ENCODE assay signal across 8 mouse cellular contexts in the genomic region with DNA sequence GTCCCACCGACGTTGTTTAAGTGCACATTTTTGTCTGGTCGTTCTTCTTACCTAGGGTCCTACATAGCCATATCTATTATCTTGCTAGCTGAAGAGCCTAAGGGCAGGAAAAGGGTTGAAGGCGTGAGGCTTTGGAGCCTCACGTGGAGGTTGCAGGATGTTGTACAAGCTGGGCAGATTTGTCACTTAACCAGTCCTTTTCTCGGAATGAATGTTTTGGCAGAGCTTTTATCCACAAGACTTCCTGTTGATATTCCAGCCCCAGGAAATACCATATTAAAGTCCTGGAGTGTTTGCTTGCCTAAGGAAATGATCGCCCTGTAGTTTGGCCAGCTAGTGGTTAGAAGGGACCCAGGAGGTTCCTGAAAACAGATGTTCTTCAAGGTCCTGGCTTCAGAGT. TPM values are rescaled to one million over a fixed set of nuclear protein-coding genes. Genes with fewer than 3 reads are reported as not detected.
DNase-seq lines count a peak whose midpoint lies in the region; ATAC-seq and TF ChIP-seq lines count a peak whose summit lies in the region.

No protein-coding gene starts in this region.

- no peaks in the 10 kb centered on the region for H3K27me3 ChIP-seq in MEL (ENCODE audit: control insufficient read depth in 1 of 2, insufficient read depth in 2 of 2, low read length in 2 of 2)
- no peaks in the 10 kb centered on the region for H3K27me3 ChIP-seq in limb, embryonic 15.5 days
- no peaks in the 10 kb centered on the region for H3K27me3 ChIP-seq in neural tube, embryonic 13.5 days

- peaks cover 0 to 4% of the 10 kb centered on the region in 2 experiments for H3K4me1 ChIP-seq in MEL (ENCODE audit: control insufficient read depth in 1 of 2, insufficient read depth in 2 of 2, low read length in 2 of 2)
- H3K4me1 ChIP-seq in limb, embryonic 15.5 days = peaks cover 14% of the 10 kb centered on the region
- peaks cover 24% of the 10 kb centered on the region for H3K4me1 ChIP-seq in neural tube, embryonic 13.5 days (replicated peaks)

- H3K9ac ChIP-seq in MEL (ENCODE audit: control insufficient read depth, low read depth, low read length, poor library complexity, severe bottlenecking) = peak overlapping the region; percentile 94
- peak overlapping the region; percentile 69 for H3K9ac ChIP-seq in limb, embryonic 15.5 days
- H3K9ac ChIP-seq in neural tube, embryonic 13.5 days = peak overlapping the region; percentile 91

- H3K4me3 ChIP-seq in MEL (ENCODE audit: control insufficient read depth in 1 of 2, insufficient read depth in 1 of 2, low read depth in 2 of 2, low read length in 2 of 2) = peak overlapping the region; percentile 97 to 99
- peak overlapping the region; percentile 81 for H3K4me3 ChIP-seq in limb, embryonic 15.5 days
- peak overlapping the region; percentile 91 for H3K4me3 ChIP-seq in neural tube, embryonic 13.5 days

- peak overlapping the region; percentile 74 for H3K4me2 ChIP-seq in limb, embryonic 15.5 days
- peak overlapping the region; percentile 95 for H3K4me2 ChIP-seq in neural tube, embryonic 13.5 days

- ATAC-seq in limb, embryonic 15.5 days (ENCODE audit: insufficient number of reproducible peaks, low FRiP score, low TSS enrichment, low read depth) = no peak
- ATAC-seq in neural tube, embryonic 13.5 days (ENCODE audit: low read depth) = no peak
- no peak for ATAC-seq in erythroid progenitor cell, adult 5-6 weeks (replicated peaks; ENCODE audit: low FRiP score, poor library complexity, severe bottlenecking)

- H3K9me3 ChIP-seq in MEL (replicated peaks; ENCODE audit: insufficient read depth, low read length) = no peaks in the 10 kb centered on the region
- no peaks in the 10 kb centered on the region for H3K9me3 ChIP-seq in limb, embryonic 15.5 days
- H3K9me3 ChIP-seq in neural tube, embryonic 13.5 days = no peaks in the 10 kb centered on the region

- TF ChIP-seq CTCF in MEL (IDR thresholded peaks at IDR 0.05 in 2 of 3, conservative IDR thresholded peaks at IDR 0.05 in 1 of 3; ENCODE audit: control insufficient read depth in 1 of 3, insufficient read depth in 1 of 3, low read depth in 2 of 3, low read length in 3 of 3, poor library complexity in 1 of 3, severe bottlenecking in 1 of 3) = no peak

- peaks cover 23% of the 10 kb centered on the region for H3K79me2 ChIP-seq in MEL (ENCODE audit: control insufficient read depth, insufficient read depth, low read length, poor library complexity)

- H3K36me3 ChIP-seq in MEL (ENCODE audit: control insufficient read depth in 1 of 2, insufficient read depth in 2 of 2, low read length in 2 of 2) = peaks cover 0 to 16% of the 10 kb centered on the region in 2 experiments; a peak in 1 of 4 replicates
- no peaks in the 10 kb centered on the region for H3K36me3 ChIP-seq in limb, embryonic 15.5 days
- H3K36me3 ChIP-seq in neural tube, embryonic 13.5 days = no peaks in the 10 kb centered on the region

- under 1% methylated on average over 7 of the region's 7 CpGs for WGBS in limb, embryonic 15.5 days
- 4% methylated on average over 7 of the region's 7 CpGs for WGBS in neural tube, embryonic 13.5 days

- peak overlapping the region; percentile 86 for H3K27ac ChIP-seq in MEL (ENCODE audit: control insufficient read depth, low read depth, low read length)
- H3K27ac ChIP-seq in limb, embryonic 15.5 days = peak overlapping the region; percentile 95
- peak overlapping the region; percentile 91; the same call in 1 of the 2 replicates for H3K27ac ChIP-seq in neural tube, embryonic 13.5 days (replicated peaks)

- no peak for TF ChIP-seq RAD21 in MEL (IDR thresholded peaks at IDR 0.05; ENCODE audit: low read depth, low read length)

- peak; percentile 64 for DNase-seq in MEL (ENCODE audit: low read depth, low spot score)
- DNase-seq in c-Kit-positive CD71-positive TER-119-positive erythroid progenitor cells, embryonic 14.5 days (ENCODE audit: low spot score) = peak; percentile 29
- DNase-seq in heart, postnatal 4 days = peak; percentile 17
- DNase-seq in left cerebral cortex, adult 9 months (ENCODE audit: low spot score in 2 of 2) = no peak
- DNase-seq in cerebellum, adult 9-11 months = no peak

- 0 out of 4 replicates have a peak, but pooled peaks of 1 of the 2 experiments have one; percentile 4 for TF ChIP-seq POLR2A in MEL (IDR thresholded peaks at IDR 0.05; ENCODE audit: control insufficient read depth in 1 of 2, insufficient read depth in 1 of 2, low read depth in 1 of 2, low read length in 2 of 2, poor library complexity in 1 of 2)

- no peak; a peak in 1 of 4 replicates for TF ChIP-seq EP300 in MEL (IDR thresholded peaks at IDR 0.05; ENCODE audit: low read depth in 1 of 2, low read length in 2 of 2)

TF ChIP-seq in MEL, 35 proteins besides CTCF, POLR2A, EP300 and RAD21:
- TF ChIP-seq MAX (IDR thresholded peaks at IDR 0.05; ENCODE audit: low read length) (peak; percentile 70), USF2 (IDR thresholded peaks at IDR 0.05; ENCODE audit: borderline replicate concordance in 1 of 2, insufficient read depth in 1 of 2, low read depth in 1 of 2, low read length in 2 of 2) (no peak), MYC (IDR thresholded peaks at IDR 0.05; ENCODE audit: low read depth, low read length) (peak; percentile 23; the same call in 1 of the 2 replicates), USF1 (IDR thresholded peaks at IDR 0.05; ENCODE audit: low read depth, low read length) (peak; percentile 29; the same call in 1 of the 2 replicates), GATA1 (IDR thresholded peaks at IDR 0.05; ENCODE audit: low read depth, low read length) (peak; percentile 11; the same call in 1 of the 2 replicates), MXI1 (IDR thresholded peaks at IDR 0.05; ENCODE audit: low read depth, low read length) (peak; percentile 79; the same call in 1 of the 2 replicates)

RNA-seq across cellular contexts. Expression of a gene that starts 1.1 kb away (rescaled TPM):
- 160 and 183 TPM in 2 replicates for total RNA-seq in MEL (2012; rRNA removed)
- 100 to 1,000 TPM in 1 of 2 experiments, not detected in 1; 154 TPM for polyA plus RNA-seq in MEL (2012; ENCODE audit: insufficient read depth in 1 of 2, insufficient read length in 2 of 2, low read depth in 1 of 2, low replicate concordance in 2 of 2, missing spikeins in 1 of 2)
- 10 to 100 TPM; 53.5 to 54.4 TPM for total RNA-seq in heart, postnatal 4 days (2021)
- 80.0 and 86.5 TPM in 2 replicates for polyA plus RNA-seq in limb, embryonic 15.5 days (2015; fragmentation: Nextera tagmentation; extraction: Ambion mirVana)
- polyA plus RNA-seq in neural tube, embryonic 13.5 days (2015; fragmentation: Nextera tagmentation; extraction: Ambion mirVana) = 80.2 and 85.5 TPM in 2 replicates
- 38.2 and 46.5 TPM in 2 replicates for total RNA-seq in erythroid progenitor cell, adult 5-6 weeks (2015; ENCODE audit: low replicate concordance)
- total RNA-seq in erythroid progenitor cell, adult 5-6 weeks (2017; ENCODE audit: low replicate concordance) = 22.8 and 23.5 TPM in 2 replicates

RNA-seq across cellular contexts. Expression of a gene that starts 10.2 kb away (rescaled TPM):
- total RNA-seq in MEL (2012; rRNA removed) = 2.2 and 2.3 TPM in 2 replicates
- polyA plus RNA-seq in MEL (2012; ENCODE audit: insufficient read depth in 1 of 2, insufficient read length in 2 of 2, low read depth in 1 of 2, low replicate concordance in 2 of 2, missing spikeins in 1 of 2) = 1 to 10 TPM in 1 of 2 experiments, not detected in 1; 3.5 TPM
- 10 to 100 TPM; 11.7 to 13.9 TPM for total RNA-seq in heart, postnatal 4 days (2021)
- polyA plus RNA-seq in limb, embryonic 15.5 days (2015; fragmentation: Nextera tagmentation; extraction: Ambion mirVana) = 10.9 and 11.3 TPM in 2 replicates
- 2.9 TPM in 2 replicates for polyA plus RNA-seq in neural tube, embryonic 13.5 days (2015; fragmentation: Nextera tagmentation; extraction: Ambion mirVana)
- total RNA-seq in erythroid progenitor cell, adult 5-6 weeks (2015; ENCODE audit: low replicate concordance) = 0.36 and 2.9 TPM in 2 replicates
- 0.61 and 0.90 TPM in 2 replicates for total RNA-seq in erythroid progenitor cell, adult 5-6 weeks (2017; ENCODE audit: low replicate concordance)

RNA-seq across cellular contexts. Expression of a gene that starts 12.3 kb away (rescaled TPM):
- 13.0 and 14.6 TPM in 2 replicates for total RNA-seq in MEL (2012; rRNA removed)
- 10 to 100 TPM in 1 of 2 experiments, not detected in 1; 14.7 TPM for polyA plus RNA-seq in MEL (2012; ENCODE audit: insufficient read depth in 1 of 2, insufficient read length in 2 of 2, low read depth in 1 of 2, low replicate concordance in 2 of 2, missing spikeins in 1 of 2)
- 1 to 10 TPM; 8.6 to 9.1 TPM for total RNA-seq in heart, postnatal 4 days (2021)
- 24.9 and 26.6 TPM in 2 replicates for polyA plus RNA-seq in limb, embryonic 15.5 days (2015; fragmentation: Nextera tagmentation; extraction: Ambion mirVana)
- polyA plus RNA-seq in neural tube, embryonic 13.5 days (2015; fragmentation: Nextera tagmentation; extraction: Ambion mirVana) = 28.7 and 29.0 TPM in 2 replicates
- total RNA-seq in erythroid progenitor cell, adult 5-6 weeks (2015; ENCODE audit: low replicate concordance) = 1.8 and 8.8 TPM in 2 replicates
- total RNA-seq in erythroid progenitor cell, adult 5-6 weeks (2017; ENCODE audit: low replicate concordance) = 2.8 TPM in 1 of 2 replicates, not detected in the other

RNA-seq across cellular contexts. Expression of a gene that starts 56.3 kb away (rescaled TPM):
- 10.6 and 12.0 TPM in 2 replicates for total RNA-seq in MEL (2012; rRNA removed)
- polyA plus RNA-seq in MEL (2012; ENCODE audit: insufficient read depth in 1 of 2, insufficient read length in 2 of 2, low read depth in 1 of 2, low replicate concordance in 2 of 2, missing spikeins in 1 of 2) = 10 to 100 TPM in 1 of 2 experiments, not detected in 1; 24.3 TPM
- total RNA-seq in heart, postnatal 4 days (2021) = 10 to 100 TPM; 24.5 to 25.1 TPM
- polyA plus RNA-seq in limb, embryonic 15.5 days (2015; fragmentation: Nextera tagmentation; extraction: Ambion mirVana) = 18.1 and 22.9 TPM in 2 replicates
- polyA plus RNA-seq in neural tube, embryonic 13.5 days (2015; fragmentation: Nextera tagmentation; extraction: Ambion mirVana) = 24.4 and 25.3 TPM in 2 replicates
- total RNA-seq in erythroid progenitor cell, adult 5-6 weeks (2015; ENCODE audit: low replicate concordance) = 1.4 and 3.8 TPM in 2 replicates
- total RNA-seq in erythroid progenitor cell, adult 5-6 weeks (2017; ENCODE audit: low replicate concordance) = 0.45 and 1.5 TPM in 2 replicates

Comparison
In these comparisons a context has a peak if more than half of its experiments do, and no peak if none do; other contexts are left out.
1. DNase-seq: peak in MEL (single experiment), c-Kit-positive CD71-positive TER-119-positive erythroid progenitor cells, embryonic 14.5 days (single experiment) and heart, postnatal 4 days (single experiment); none in left cerebral cortex, adult 9 months (0 of 2) and cerebellum, adult 9-11 months (single experiment).
2. Peak in every context shown above with its lines, with median percentiles within 50 percentile points of each other: H3K27ac ChIP-seq, H3K4me3 ChIP-seq and H3K9ac ChIP-seq.